Mouse (Mus musculus) ES-E14 (cell line): ENCODE results near the gene Elovl1.

ENCODE experiments used
- ZC3H11A ChIP-seq: IDR thresholded peaks from 2 replicates; pipeline ENCODE4 v1.6.1; 2012; ENCODE audit warnings: low read depth, mild to moderate bottlenecking, inconsistent platforms, low read length, borderline replicate concordance
- ZNF384 ChIP-seq: IDR thresholded peaks from 2 replicates; pipeline ENCODE4 v1.6.1; 2012; ENCODE audit warnings: low read depth, low read length, inconsistent platforms

GRCm38 (mm10) chr4:118416329-118416728 lies 11.6 kb upstream of the Elovl1 start:
- TF ChIP-seq ZC3H11A (no peak), ZNF384 (no peak)
